In genomic region chr17:30612075-30612859, GRCm38 (mm10) we compare ENCODE assay signal across 7 mouse cellular contexts. TPM values are rescaled to one million over a fixed set of nuclear protein-coding genes. Genes with fewer than 3 reads are reported as not detected.
DNase-seq lines count a peak whose midpoint lies in the region; ATAC-seq and TF ChIP-seq lines count a peak whose summit lies in the region.

No protein-coding gene starts in this region.

- under 1% methylated on average over 34 of the region's 34 CpGs for WGBS in embryonic facial prominence, embryonic 13.5 days
- WGBS in kidney, adult 2 months: under 1% methylated on average over 34 of the region's 34 CpGs
- WGBS in limb, embryonic 12.5 days: under 1% methylated on average over 34 of the region's 34 CpGs
- WGBS in midbrain, embryonic 15.5 days: 0% methylated on average over 34 of the region's 34 CpGs
- WGBS in spleen, adult 2 months: under 1% methylated on average over 34 of the region's 34 CpGs

- no peak for TF ChIP-seq CTCF in kidney, adult 2 months (conservative IDR thresholded peaks at IDR 0.05; ENCODE audit: insufficient read depth, insufficient read length, low read depth, low read length)
- no peak for TF ChIP-seq CTCF in spleen, adult 2 months (IDR thresholded peaks at IDR 0.05; ENCODE audit: extremely low read depth, insufficient read depth, insufficient read length, insufficient replicate concordance)

- peak; percentile 48 for TF ChIP-seq POLR2A in kidney, adult 2 months (IDR thresholded peaks at IDR 0.05; ENCODE audit: low read depth, low read length)
- peak; percentile 43 for TF ChIP-seq POLR2A in spleen, adult 2 months (IDR thresholded peaks at IDR 0.05; ENCODE audit: low read depth, low read length)

- peak; percentile 100 for DNase-seq in adrenal gland, postnatal 36 days
- peak; percentile 100 for DNase-seq in heart, adult 18-20 months
- peak; percentile 100 for DNase-seq in kidney, adult 2 months
- peak; percentile 78 to 100 for DNase-seq in spleen, adult 2 months (ENCODE audit: low read depth in 1 of 2, low spot score in 2 of 2)

- no peaks in the 10 kb centered on the region for H3K27me3 ChIP-seq in embryonic facial prominence, embryonic 13.5 days
- H3K27me3 ChIP-seq in kidney, adult 2 months (replicated peaks; ENCODE audit: control insufficient read depth, insufficient read depth, low read length): no peaks in the 10 kb centered on the region
- H3K27me3 ChIP-seq in limb, embryonic 12.5 days: no peaks in the 10 kb centered on the region
- no peaks in the 10 kb centered on the region for H3K27me3 ChIP-seq in midbrain, embryonic 15.5 days (replicated peaks)
- H3K27me3 ChIP-seq in spleen, adult 2 months (ENCODE audit: control insufficient read depth, insufficient read depth, low read length): no peaks in the 10 kb centered on the region

- no peaks in the 10 kb centered on the region for H3K9me3 ChIP-seq in embryonic facial prominence, embryonic 13.5 days
- no peaks in the 10 kb centered on the region for H3K9me3 ChIP-seq in limb, embryonic 12.5 days
- H3K9me3 ChIP-seq in midbrain, embryonic 15.5 days: no peaks in the 10 kb centered on the region

- H3K9ac ChIP-seq in embryonic facial prominence, embryonic 13.5 days: peak overlapping the region; percentile 87
- peak overlapping the region; percentile 84 for H3K9ac ChIP-seq in limb, embryonic 12.5 days (replicated peaks)
- peak overlapping the region; percentile 80 for H3K9ac ChIP-seq in midbrain, embryonic 15.5 days

- peak overlapping the region; percentile 72 for H3K4me3 ChIP-seq in embryonic facial prominence, embryonic 13.5 days
- peak overlapping the region; percentile 94 for H3K4me3 ChIP-seq in kidney, adult 2 months (ENCODE audit: insufficient read depth, low read depth, low read length)
- H3K4me3 ChIP-seq in limb, embryonic 12.5 days (replicated peaks): peak overlapping the region; percentile 68
- H3K4me3 ChIP-seq in midbrain, embryonic 15.5 days: peak overlapping the region; percentile 81
- H3K4me3 ChIP-seq in spleen, adult 2 months (ENCODE audit: extremely low read depth, insufficient read depth, insufficient read length): peak overlapping the region; percentile 81

- H3K4me1 ChIP-seq in embryonic facial prominence, embryonic 13.5 days: peaks cover 33% of the 10 kb centered on the region
- H3K4me1 ChIP-seq in kidney, adult 2 months (ENCODE audit: control insufficient read depth, insufficient read depth, low read length): peaks cover 18% of the 10 kb centered on the region
- H3K4me1 ChIP-seq in limb, embryonic 12.5 days (replicated peaks): peaks cover 30% of the 10 kb centered on the region
- H3K4me1 ChIP-seq in midbrain, embryonic 15.5 days: peaks cover 12% of the 10 kb centered on the region
- no peaks in the 10 kb centered on the region; the same call in 1 of the 2 replicates for H3K4me1 ChIP-seq in spleen, adult 2 months (ENCODE audit: control insufficient read depth, insufficient read depth, insufficient read length)

- H3K36me3 ChIP-seq in embryonic facial prominence, embryonic 13.5 days: 0 out of 2 replicates have a peak, but pooled peaks cover 5% of the 10 kb centered on the region
- no peaks in the 10 kb centered on the region for H3K36me3 ChIP-seq in kidney, adult 2 months (ENCODE audit: control insufficient read depth, insufficient read depth, low read length)
- H3K36me3 ChIP-seq in limb, embryonic 12.5 days: 0 out of 2 replicates have a peak, but pooled peaks cover 2% of the 10 kb centered on the region
- H3K36me3 ChIP-seq in midbrain, embryonic 15.5 days (replicated peaks): no peaks in the 10 kb centered on the region
- no peaks in the 10 kb centered on the region for H3K36me3 ChIP-seq in spleen, adult 2 months (ENCODE audit: control insufficient read depth, insufficient read depth, low read length)

- ATAC-seq in embryonic facial prominence, embryonic 13.5 days (ENCODE audit: insufficient number of reproducible peaks, insufficient read depth, low FRiP score, low TSS enrichment, low read depth): peak; percentile 99
- peak; percentile 100 for ATAC-seq in limb, embryonic 12.5 days (ENCODE audit: insufficient number of reproducible peaks, insufficient read depth, low FRiP score, low TSS enrichment, low read depth)
- peak; percentile 100 for ATAC-seq in midbrain, embryonic 15.5 days (replicated peaks)

- H3K27ac ChIP-seq in embryonic facial prominence, embryonic 13.5 days: peak overlapping the region; percentile 89
- peak overlapping the region; percentile 89 for H3K27ac ChIP-seq in kidney, adult 2 months (ENCODE audit: insufficient read depth, low read depth, low read length)
- H3K27ac ChIP-seq in limb, embryonic 12.5 days: peak overlapping the region; percentile 89
- peak overlapping the region; percentile 85 for H3K27ac ChIP-seq in midbrain, embryonic 15.5 days
- peak overlapping the region; percentile 81 for H3K27ac ChIP-seq in spleen, adult 2 months (ENCODE audit: insufficient read depth, low read length)

- H3K4me2 ChIP-seq in embryonic facial prominence, embryonic 13.5 days: peak overlapping the region; percentile 61
- H3K4me2 ChIP-seq in limb, embryonic 12.5 days: peak overlapping the region; percentile 64
- H3K4me2 ChIP-seq in midbrain, embryonic 15.5 days: peak overlapping the region; percentile 78

RNA-seq across cellular contexts. Expression of gene Dnah8, which starts 11.9 kb away (rescaled TPM):
- under 1 TPM; 0.36 to 0.46 TPM for total RNA-seq in adrenal gland, postnatal 36 days (2021)
- 2.5 TPM in 2 replicates for polyA plus RNA-seq in embryonic facial prominence, embryonic 13.5 days (2015; fragmentation: Nextera tagmentation; extraction: Ambion mirVana)
- total RNA-seq in heart, adult 18-20 months (2021): 1 to 10 TPM in 1 of 2 experiments, under 1 TPM in 1; 0.67 to 1.1 TPM
- 0.30 and 1.2 TPM in 2 replicates for polyA plus RNA-seq in kidney, adult 2 months (2012; rRNA removed)
- 0.86 and 1.6 TPM in 2 replicates for polyA plus RNA-seq in limb, embryonic 12.5 days (2016; fragmentation: Nextera tagmentation; extraction: Ambion mirVana)
- polyA plus RNA-seq in midbrain, embryonic 15.5 days (2015; fragmentation: Nextera tagmentation; extraction: Ambion mirVana): 2.0 and 2.7 TPM in 2 replicates
- polyA plus RNA-seq in spleen, adult 2 months (2012; rRNA removed): 10.2 and 10.3 TPM in 2 replicates

RNA-seq across cellular contexts. Expression of gene Glo1, which starts 14.4 kb away (rescaled TPM):
- total RNA-seq in adrenal gland, postnatal 36 days (2021): 100 to 1,000 TPM; 134 to 137 TPM
- 193 and 217 TPM in 2 replicates for polyA plus RNA-seq in embryonic facial prominence, embryonic 13.5 days (2015; fragmentation: Nextera tagmentation; extraction: Ambion mirVana)
- 100 to 1,000 TPM; 164 to 166 TPM for total RNA-seq in heart, adult 18-20 months (2021)
- 66.6 and 89.0 TPM in 2 replicates for polyA plus RNA-seq in kidney, adult 2 months (2012; rRNA removed)
- polyA plus RNA-seq in limb, embryonic 12.5 days (2016; fragmentation: Nextera tagmentation; extraction: Ambion mirVana): 233 TPM in 2 replicates
- 128 and 131 TPM in 2 replicates for polyA plus RNA-seq in midbrain, embryonic 15.5 days (2015; fragmentation: Nextera tagmentation; extraction: Ambion mirVana)
- 13.5 and 16.2 TPM in 2 replicates for polyA plus RNA-seq in spleen, adult 2 months (2012; rRNA removed)

RNA-seq across cellular contexts. Expression of gene Btbd9, which starts 36.0 kb away (rescaled TPM):
- total RNA-seq in adrenal gland, postnatal 36 days (2021): 10 to 100 TPM; 35.6 to 45.4 TPM
- polyA plus RNA-seq in embryonic facial prominence, embryonic 13.5 days (2015; fragmentation: Nextera tagmentation; extraction: Ambion mirVana): 68.9 and 79.2 TPM in 2 replicates
- 10 to 100 TPM; 20.7 to 21.7 TPM for total RNA-seq in heart, adult 18-20 months (2021)
- polyA plus RNA-seq in kidney, adult 2 months (2012; rRNA removed): 21.9 and 25.6 TPM in 2 replicates
- 65.4 and 70.6 TPM in 2 replicates for polyA plus RNA-seq in limb, embryonic 12.5 days (2016; fragmentation: Nextera tagmentation; extraction: Ambion mirVana)
- 156 and 163 TPM in 2 replicates for polyA plus RNA-seq in midbrain, embryonic 15.5 days (2015; fragmentation: Nextera tagmentation; extraction: Ambion mirVana)
- polyA plus RNA-seq in spleen, adult 2 months (2012; rRNA removed): 21.7 and 23.7 TPM in 2 replicates

Comparison
In these comparisons a context has a peak if more than half of its experiments do, and no peak if none do; other contexts are left out.
1. Peak in every context shown above with its lines: DNase-seq, ATAC-seq, H3K4me3 ChIP-seq and H3K27ac ChIP-seq.